Mouse (Mus musculus): ENCODE measurements around the gene Btbd9.

- TF ChIP-seq CTCF (IDR thresholded peaks at IDR 0.05; ENCODE audit: low read depth, low read length) (no peak), POLR2A (IDR thresholded peaks at IDR 0.05; ENCODE audit: insufficient read depth, low read length) (no peak), EP300 (IDR thresholded peaks at IDR 0.05; ENCODE audit: insufficient read depth, low read depth, low read length) (no peak)
Observed at GRCm38 (mm10) chr17:30278596-30279378, 297.5 kb downstream of the Btbd9 start.
